Mouse (Mus musculus): ENCODE data around the gene Jade2. TPM values are rescaled to one million over a fixed set of nuclear protein-coding genes. Genes with fewer than 3 reads are reported as not detected.

The Jade2 gene
- polyA plus RNA-seq, 1 experiment from 2014 or later, result 0.79 TPM

DNA sequence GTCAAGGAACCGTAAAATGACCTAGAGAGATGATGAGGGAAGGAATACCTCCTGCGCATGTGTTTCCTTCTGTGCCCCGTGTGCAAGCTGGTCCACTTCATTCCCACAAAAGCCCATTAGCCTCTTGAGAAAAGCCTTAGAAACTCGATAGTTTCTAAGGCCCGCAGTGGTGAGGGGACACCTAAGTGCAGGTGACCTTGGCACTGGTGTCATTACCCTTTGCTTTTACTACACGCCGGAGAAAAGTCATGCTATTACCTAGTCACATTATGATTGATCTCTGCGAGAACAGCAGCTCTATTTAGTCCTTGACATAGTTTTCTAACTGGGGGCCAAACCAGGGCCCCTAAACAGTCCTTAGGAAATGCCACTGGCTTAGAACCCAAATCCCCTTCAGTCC lies 3.2 kb upstream of the Jade2 start:
- Histone ChIP-seq H3K9ac (ENCODE audit: low read depth, low read length) (no peak overlapping the region), H3K36me3 (ENCODE audit: control insufficient read depth, insufficient read depth) (no peaks in the 10 kb centered on the region), H3K27me3 (ENCODE audit: control insufficient read depth, insufficient read depth, low read depth, low read length) (peaks cover 25% of the 10 kb centered on the region), H3K9me3 (replicated peaks; ENCODE audit: control insufficient read depth, low read length) (no peaks in the 10 kb centered on the region), H3K4me2 (ENCODE audit: low read depth, low read length) (no peak overlapping the region), H3K27ac (ENCODE audit: low read length) (no peak overlapping the region), H3K4me1 (ENCODE audit: control insufficient read depth, low read depth, low read length) (peaks cover 16% of the 10 kb centered on the region), H3K4me3 (ENCODE audit: low read depth, low read length) (no peak overlapping the region)
- ATAC-seq (ENCODE audit: low read depth), result no peak
- 69% methylated on average over 8 of the region's 8 CpGs for WGBS (ENCODE audit: insufficient replicate concordance)

DNA sequence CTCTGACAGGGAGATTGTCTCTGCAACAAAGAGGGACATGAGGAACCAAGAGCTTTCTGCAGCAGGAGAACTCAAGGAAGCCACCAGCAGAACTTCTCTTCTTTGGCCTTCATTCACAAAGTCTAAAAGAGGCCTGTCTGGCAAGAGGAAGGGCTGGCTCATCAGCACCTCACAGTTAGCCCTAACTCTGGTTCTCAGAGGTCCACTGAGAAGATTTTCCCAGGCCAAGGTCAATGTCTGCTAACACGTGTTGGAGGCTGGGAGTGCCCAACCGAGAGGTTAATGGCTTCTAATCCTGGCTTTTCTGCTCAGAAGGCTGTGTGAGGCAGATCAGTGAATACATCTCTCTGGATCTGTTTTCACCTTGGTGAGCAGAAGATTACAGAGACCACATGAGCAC lies 2.1 kb upstream of the Jade2 start:
- H3K27me3 ChIP-seq (ENCODE audit: control insufficient read depth, insufficient read depth, low read depth, low read length), result peaks cover 25% of the 10 kb centered on the region
- H3K4me3 ChIP-seq (ENCODE audit: low read depth, low read length), result no peak overlapping the region
- no peak for ATAC-seq (ENCODE audit: low read depth)

DNA sequence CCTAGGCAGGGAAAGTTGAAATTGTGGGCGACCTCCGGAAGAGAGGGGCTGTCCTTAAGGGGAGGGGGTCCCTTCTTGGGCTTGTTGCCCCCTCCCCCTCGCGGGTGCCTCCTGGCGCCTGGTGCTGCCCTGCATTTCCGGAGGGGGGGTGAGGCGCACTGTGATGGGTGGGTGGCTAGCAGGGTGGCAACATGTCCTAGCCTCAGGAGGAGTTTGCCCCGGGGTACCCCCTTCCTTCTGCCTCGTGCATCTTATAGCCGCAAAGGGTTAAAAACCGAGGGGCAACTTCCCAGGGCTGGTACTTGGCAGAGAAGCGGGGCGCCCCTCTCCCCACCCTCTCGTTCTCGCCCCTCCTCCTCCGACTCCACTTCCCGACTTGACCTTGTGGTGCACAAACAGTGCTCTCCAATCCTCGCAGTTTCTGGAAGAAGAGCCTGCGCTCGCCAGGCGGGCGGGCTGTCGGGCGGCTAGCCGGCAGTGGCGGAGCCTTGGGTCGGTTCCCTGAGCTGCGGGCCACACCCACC lies 1.1 kb upstream of the Jade2 start:
- no peak overlapping the region; the same call in 1 of the 2 replicates for H3K9ac ChIP-seq (ENCODE audit: low read depth, low read length)
- no peak overlapping the region for H3K27ac ChIP-seq (ENCODE audit: low read length)
- H3K27me3 ChIP-seq (ENCODE audit: control insufficient read depth, insufficient read depth, low read depth, low read length), result peaks cover 25% of the 10 kb centered on the region
- peaks cover 25% of the 10 kb centered on the region for H3K4me1 ChIP-seq (ENCODE audit: control insufficient read depth, low read depth, low read length)
- WGBS (ENCODE audit: insufficient replicate concordance), result 0% methylated on average over 28 of the region's 28 CpGs
- peak overlapping the region; percentile 82 for H3K4me3 ChIP-seq (ENCODE audit: low read depth, low read length)
- no peaks in the 10 kb centered on the region for H3K9me3 ChIP-seq (replicated peaks; ENCODE audit: control insufficient read depth, low read length)
- ATAC-seq (ENCODE audit: low read depth), result no peak
- peak overlapping the region; percentile 75 for H3K4me2 ChIP-seq (ENCODE audit: low read depth, low read length)
- no peaks in the 10 kb centered on the region for H3K36me3 ChIP-seq (ENCODE audit: control insufficient read depth, insufficient read depth)

More for the DNA sequence above, 2.1 kb upstream of the Jade2 start:
- Histone ChIP-seq H3K27ac (ENCODE audit: low read length) (no peak overlapping the region), H3K4me2 (ENCODE audit: low read depth, low read length) (no peak overlapping the region), H3K36me3 (ENCODE audit: control insufficient read depth, insufficient read depth) (no peaks in the 10 kb centered on the region), H3K9ac (ENCODE audit: low read depth, low read length) (no peak overlapping the region), H3K4me1 (ENCODE audit: control insufficient read depth, low read depth, low read length) (peaks cover 25% of the 10 kb centered on the region), H3K9me3 (replicated peaks; ENCODE audit: control insufficient read depth, low read length) (no peaks in the 10 kb centered on the region)
- WGBS (ENCODE audit: insufficient replicate concordance), result 44% methylated on average over 2 of the region's 2 CpGs

DNA sequence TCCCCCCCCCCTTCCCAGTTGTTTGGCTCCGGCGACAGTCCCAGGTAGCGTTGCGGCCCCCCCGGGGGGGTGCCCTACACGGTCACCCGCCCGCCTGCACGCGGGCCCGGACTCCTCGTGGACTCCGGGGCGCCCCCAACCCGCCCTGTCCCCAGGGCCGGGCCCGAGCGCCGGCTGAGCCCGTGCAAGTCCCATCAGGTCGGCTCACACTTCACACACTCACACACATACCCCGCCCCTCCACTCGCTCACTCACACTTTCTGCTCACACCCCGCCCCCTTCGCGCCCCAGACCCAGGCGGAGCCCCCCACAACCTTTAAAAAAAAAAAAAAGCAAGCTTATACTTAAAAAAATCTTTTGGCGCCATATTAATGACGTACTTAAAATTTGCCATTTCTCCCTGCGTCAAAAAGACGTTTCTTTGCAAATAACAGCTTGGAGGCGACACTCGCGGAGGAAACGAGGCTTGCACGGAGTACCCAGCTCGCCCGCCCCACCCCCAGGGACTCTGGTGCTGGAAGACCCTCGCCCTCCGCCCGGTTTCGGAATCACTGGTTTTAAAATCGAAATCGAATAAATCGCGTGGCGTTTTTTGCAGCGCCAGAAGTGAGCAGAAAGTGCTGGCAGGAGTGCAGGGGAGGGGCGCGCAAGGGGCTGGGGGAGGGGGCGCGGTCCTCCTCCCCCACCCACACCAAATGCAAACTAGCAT lies 520 bp upstream of the Jade2 start:
- Histone ChIP-seq H3K4me3 (ENCODE audit: low read depth, low read length) (peak overlapping the region; percentile 82), H3K27ac (ENCODE audit: low read length) (peak overlapping the region; percentile 51), H3K9me3 (replicated peaks; ENCODE audit: control insufficient read depth, low read length) (no peaks in the 10 kb centered on the region), H3K4me2 (ENCODE audit: low read depth, low read length) (peak overlapping the region; percentile 75), H3K9ac (ENCODE audit: low read depth, low read length) (peak overlapping the region; percentile 74), H3K27me3 (ENCODE audit: control insufficient read depth, insufficient read depth, low read depth, low read length) (peaks cover 25% of the 10 kb centered on the region), H3K36me3 (ENCODE audit: control insufficient read depth, insufficient read depth) (no peaks in the 10 kb centered on the region), H3K4me1 (ENCODE audit: control insufficient read depth, low read depth, low read length) (peaks cover 25% of the 10 kb centered on the region)
- peak; percentile 41 for ATAC-seq (ENCODE audit: low read depth)
- WGBS (ENCODE audit: insufficient replicate concordance), result under 1% methylated on average over 50 of the region's 52 CpGs

DNA sequence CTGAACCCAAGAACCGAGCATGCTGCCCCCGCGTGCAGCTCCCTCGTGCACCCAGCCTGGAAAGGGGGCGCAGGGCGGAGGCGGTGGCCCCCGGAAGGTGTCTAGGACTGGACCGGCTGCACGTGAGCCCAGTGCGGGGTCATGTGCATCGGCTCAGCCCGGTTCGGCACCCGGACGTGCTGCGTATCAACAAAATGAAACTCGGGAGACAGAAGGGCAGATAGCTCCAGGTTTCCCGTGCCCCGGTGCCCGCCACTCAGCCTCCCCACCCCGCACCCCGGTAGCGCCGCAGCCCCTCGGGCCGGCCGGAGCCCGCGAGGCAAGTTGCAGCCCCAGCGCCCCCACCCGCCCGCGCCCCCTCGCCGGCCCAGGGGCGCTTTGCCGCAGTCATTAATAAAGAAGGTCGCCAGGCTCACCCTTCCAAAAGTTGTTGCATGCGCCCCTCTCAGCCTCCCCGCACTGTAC lies 805 bp downstream of the Jade2 start:
- ATAC-seq (ENCODE audit: low read depth), result no peak; the same call in 1 of the 2 replicates
- Histone ChIP-seq H3K36me3 (ENCODE audit: control insufficient read depth, insufficient read depth) (no peaks in the 10 kb centered on the region), H3K27ac (ENCODE audit: low read length) (peak overlapping the region; percentile 78), H3K4me1 (ENCODE audit: control insufficient read depth, low read depth, low read length) (peaks cover 25% of the 10 kb centered on the region), H3K4me2 (ENCODE audit: low read depth, low read length) (peak overlapping the region; percentile 75), H3K9ac (ENCODE audit: low read depth, low read length) (peak overlapping the region; percentile 74), H3K9me3 (replicated peaks; ENCODE audit: control insufficient read depth, low read length) (no peaks in the 10 kb centered on the region), H3K27me3 (ENCODE audit: control insufficient read depth, insufficient read depth, low read depth, low read length) (peaks cover 25% of the 10 kb centered on the region), H3K4me3 (ENCODE audit: low read depth, low read length) (peak overlapping the region; percentile 82)
- WGBS (ENCODE audit: insufficient replicate concordance), result 0% methylated on average over 41 of the region's 41 CpGs

DNA sequence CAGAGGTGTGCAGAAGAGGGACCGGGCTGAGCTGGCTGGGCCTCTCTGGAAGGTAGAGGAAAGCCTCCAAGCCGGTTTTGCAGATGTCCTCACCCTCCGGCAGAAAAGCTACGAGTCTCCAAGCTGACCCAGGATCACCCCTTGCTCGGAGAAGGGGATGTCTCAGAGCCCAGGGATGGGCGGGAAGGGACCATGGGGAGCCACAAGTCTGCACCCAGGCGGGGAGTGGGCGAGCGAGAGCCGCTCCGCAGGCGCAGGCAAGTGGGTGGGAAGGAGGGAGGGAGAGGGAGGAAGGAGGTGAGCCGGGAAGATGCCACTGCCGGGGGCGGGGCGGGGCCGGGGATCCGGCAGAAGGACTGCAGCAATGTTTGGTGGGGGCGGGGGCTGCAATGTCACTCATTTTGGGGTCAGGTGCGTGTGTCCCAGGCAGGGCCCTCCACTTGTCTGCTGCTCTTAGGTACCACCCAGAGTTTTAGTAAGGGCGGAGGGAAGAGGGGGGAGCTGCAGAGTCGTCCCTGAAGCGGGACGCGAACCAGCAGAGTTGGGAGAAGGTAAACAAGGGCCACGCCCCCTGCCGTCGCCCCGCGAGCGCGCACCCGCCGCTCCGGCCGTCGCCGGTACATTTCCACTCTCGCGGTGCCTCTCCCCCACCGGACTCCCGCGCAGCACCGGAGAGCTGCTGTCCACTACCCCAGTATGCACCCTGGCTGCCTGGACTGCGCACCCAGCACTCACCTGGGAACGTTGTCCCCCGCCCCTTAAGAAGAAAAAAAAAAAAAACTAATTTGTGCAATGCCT lies 1.4 kb downstream of the Jade2 start:
- Histone ChIP-seq H3K27ac (ENCODE audit: low read length) (peak overlapping the region; percentile 78), H3K9ac (ENCODE audit: low read depth, low read length) (peak overlapping the region; percentile 74), H3K9me3 (replicated peaks; ENCODE audit: control insufficient read depth, low read length) (no peaks in the 10 kb centered on the region), H3K27me3 (ENCODE audit: control insufficient read depth, insufficient read depth, low read depth, low read length) (peaks cover 25% of the 10 kb centered on the region), H3K4me2 (ENCODE audit: low read depth, low read length) (peak overlapping the region; percentile 75), H3K4me1 (ENCODE audit: control insufficient read depth, low read depth, low read length) (peaks cover 25% of the 10 kb centered on the region), H3K36me3 (ENCODE audit: control insufficient read depth, insufficient read depth) (no peaks in the 10 kb centered on the region), H3K4me3 (ENCODE audit: low read depth, low read length) (peak overlapping the region; percentile 82)
- peak; percentile 33 for ATAC-seq (ENCODE audit: low read depth)
- under 1% methylated on average over 47 of the region's 47 CpGs for WGBS (ENCODE audit: insufficient replicate concordance)

DNA sequence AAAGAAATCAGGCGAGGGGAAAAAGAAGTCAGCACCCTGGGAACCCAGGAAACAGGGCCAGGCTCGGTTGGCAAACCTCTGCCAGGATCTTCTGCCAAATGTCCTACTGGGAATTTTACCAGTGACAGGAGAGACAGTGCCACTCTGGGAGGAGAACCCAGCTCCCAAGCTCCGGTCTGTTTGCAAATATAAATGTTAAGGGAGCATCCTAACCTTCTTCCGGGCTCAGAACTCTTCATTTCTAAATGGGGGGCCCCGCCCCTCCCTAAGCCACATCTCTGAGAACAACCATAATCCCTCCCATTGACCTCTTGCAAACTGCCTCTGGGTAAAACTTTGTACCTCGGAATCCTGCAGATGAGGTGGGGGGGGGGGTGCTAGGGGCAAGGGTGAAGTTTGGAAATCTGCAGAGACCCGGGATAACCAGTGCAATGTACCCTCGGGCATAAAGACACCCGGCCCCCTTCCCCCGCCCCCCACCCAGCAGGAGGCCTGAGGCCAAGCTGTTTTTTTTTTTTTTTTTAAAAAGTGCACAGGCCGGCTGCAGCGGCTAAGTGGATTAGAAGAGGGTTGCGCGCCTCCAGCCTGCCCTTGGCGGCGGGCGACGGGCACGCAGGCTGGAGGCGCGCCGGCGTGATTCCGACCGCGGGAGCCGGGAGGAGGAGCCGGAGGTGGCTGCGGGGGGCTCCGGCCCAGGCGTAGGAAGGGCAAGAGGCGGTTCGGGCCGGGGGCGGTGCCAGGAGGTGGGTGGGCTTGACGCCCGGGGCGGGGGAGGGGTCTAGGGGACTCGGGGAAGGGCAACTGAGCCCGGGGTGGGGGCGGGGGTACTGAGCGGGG lies 2.3 kb downstream of the Jade2 start:
- Histone ChIP-seq H3K4me3 (ENCODE audit: low read depth, low read length) (peak overlapping the region; percentile 82), H3K9ac (ENCODE audit: low read depth, low read length) (peak overlapping the region; percentile 74), H3K9me3 (replicated peaks; ENCODE audit: control insufficient read depth, low read length) (no peaks in the 10 kb centered on the region), H3K4me1 (ENCODE audit: control insufficient read depth, low read depth, low read length) (peaks cover 25% of the 10 kb centered on the region), H3K4me2 (ENCODE audit: low read depth, low read length) (peak overlapping the region; percentile 75), H3K36me3 (ENCODE audit: control insufficient read depth, insufficient read depth) (no peaks in the 10 kb centered on the region), H3K27me3 (ENCODE audit: control insufficient read depth, insufficient read depth, low read depth, low read length) (peaks cover 25% of the 10 kb centered on the region), H3K27ac (ENCODE audit: low read length) (peak overlapping the region; percentile 78)
- 5% methylated on average over 37 of the region's 42 CpGs for WGBS (ENCODE audit: insufficient replicate concordance)
- peak; percentile 64 for ATAC-seq (ENCODE audit: low read depth)

DNA sequence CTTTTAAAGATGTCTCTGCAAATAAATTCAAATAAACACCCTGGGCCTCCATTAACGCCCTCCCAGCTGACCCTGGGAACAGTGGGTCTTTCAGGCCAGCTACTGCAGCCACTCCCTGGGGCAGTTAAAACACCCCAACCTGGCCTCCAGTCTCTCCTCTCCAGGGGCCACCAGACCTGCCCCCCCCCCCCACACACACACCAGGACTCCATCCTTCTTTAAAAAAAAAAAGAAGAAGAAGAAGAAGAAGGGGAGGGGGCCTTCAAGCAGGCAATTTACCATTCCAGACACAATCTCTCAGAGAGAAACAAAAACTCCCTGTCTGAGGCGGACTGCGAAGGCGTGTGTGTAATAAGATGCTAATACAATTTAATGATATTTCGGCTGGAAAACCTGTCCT lies 4.9 kb downstream of the Jade2 start:
- H3K4me1 ChIP-seq (ENCODE audit: control insufficient read depth, low read depth, low read length), result peaks cover 39% of the 10 kb centered on the region
- H3K4me2 ChIP-seq (ENCODE audit: low read depth, low read length), result no peak overlapping the region
- no peak overlapping the region for H3K9ac ChIP-seq (ENCODE audit: low read depth, low read length)
- H3K27ac ChIP-seq (ENCODE audit: low read length), result no peak overlapping the region
- ATAC-seq (ENCODE audit: low read depth), result no peak
- no peaks in the 10 kb centered on the region for H3K36me3 ChIP-seq (ENCODE audit: control insufficient read depth, insufficient read depth)
- peaks cover under 1% of the 10 kb centered on the region; the same call in 1 of the 2 replicates for H3K27me3 ChIP-seq (ENCODE audit: control insufficient read depth, insufficient read depth, low read depth, low read length)
- no peaks in the 10 kb centered on the region for H3K9me3 ChIP-seq (replicated peaks; ENCODE audit: control insufficient read depth, low read length)
- 76% methylated on average over 5 of the region's 5 CpGs for WGBS (ENCODE audit: insufficient replicate concordance)
- no peak overlapping the region for H3K4me3 ChIP-seq (ENCODE audit: low read depth, low read length)

Measured in liver, embryonic 16.5 days (tissue).